In genomic region chr10:67776851-67777250, GRCm38 (mm10) we compare ENCODE assay signal across 21 mouse cellular contexts.
DNase-seq lines count a peak whose midpoint lies in the region; ATAC-seq lines count a peak whose summit lies in the region.
"Had no signal": no experiment of that assay in that cellular context is flagged by ENCODE, and none has a peak within 500 bp of the region (broad histone marks: within the 10 kb centered on the region; RNA-seq: fewer than 3 reads in every experiment).

No protein-coding gene starts in this region.

- H3K4me2 ChIP-seq in kidney, embryonic 15.5 days, result no peak overlapping the region
- no peak overlapping the region for H3K4me2 ChIP-seq in hindbrain, embryonic 11.5 days (replicated peaks; ENCODE audit: low read depth, low read length)
- H3K4me2 ChIP-seq: embryonic facial prominence, embryonic 15.5 days; forebrain, embryonic 15.5 days; hindbrain, embryonic 15.5 days; intestine, embryonic 15.5 days; limb, embryonic 12.5 days; liver, embryonic 11.5 days; neural tube, embryonic 12.5 days had no signal

- no peak overlapping the region for H3K4me3 ChIP-seq in heart, embryonic 10.5 days
- no peak overlapping the region for H3K4me3 ChIP-seq in kidney, embryonic 15.5 days (replicated peaks)
- H3K4me3 ChIP-seq in brown adipose tissue, adult 24 weeks (ENCODE audit: insufficient read depth, low read depth, low read length), result no peak overlapping the region
- H3K4me3 ChIP-seq in hindbrain, embryonic 11.5 days (ENCODE audit: low read depth, low read length), result no peak overlapping the region
- H3K4me3 ChIP-seq: embryonic facial prominence, embryonic 15.5 days; forebrain, embryonic 15.5 days; hindbrain, embryonic 15.5 days; intestine, embryonic 15.5 days; limb, embryonic 12.5 days; neural tube, embryonic 12.5 days had no signal

- H3K9ac ChIP-seq in kidney, embryonic 15.5 days, result no peak overlapping the region
- H3K9ac ChIP-seq in hindbrain, embryonic 11.5 days (ENCODE audit: low read depth, low read length), result no peak overlapping the region
- H3K9ac ChIP-seq: embryonic facial prominence, embryonic 15.5 days; forebrain, embryonic 15.5 days; hindbrain, embryonic 15.5 days; intestine, embryonic 15.5 days; limb, embryonic 12.5 days; neural tube, embryonic 12.5 days had no signal

- H3K9me3 ChIP-seq in heart, embryonic 10.5 days, result no peaks in the 10 kb centered on the region
- no peaks in the 10 kb centered on the region for H3K9me3 ChIP-seq in kidney, embryonic 15.5 days (replicated peaks)
- no peaks in the 10 kb centered on the region for H3K9me3 ChIP-seq in hindbrain, embryonic 11.5 days (ENCODE audit: control insufficient read depth, low read length)
- H3K9me3 ChIP-seq: embryonic facial prominence, embryonic 15.5 days; forebrain, embryonic 15.5 days; hindbrain, embryonic 15.5 days; intestine, embryonic 15.5 days; limb, embryonic 12.5 days; neural tube, embryonic 12.5 days had no signal

- WGBS in heart, embryonic 10.5 days, result 84% methylated on average over 9 of the region's 9 CpGs
- 89% methylated on average over 9 of the region's 9 CpGs for WGBS in kidney, embryonic 15.5 days
- WGBS in hindbrain, embryonic 11.5 days, result 92% methylated on average over 9 of the region's 9 CpGs

- H3K27me3 ChIP-seq in heart, embryonic 10.5 days (ENCODE audit: insufficient read depth, poor library complexity, severe bottlenecking), result no peaks in the 10 kb centered on the region
- H3K27me3 ChIP-seq in kidney, embryonic 15.5 days, result no peaks in the 10 kb centered on the region
- no peaks in the 10 kb centered on the region for H3K27me3 ChIP-seq in hindbrain, embryonic 11.5 days (ENCODE audit: control insufficient read depth, insufficient read depth, low read length)
- H3K27me3 ChIP-seq: embryonic facial prominence, embryonic 15.5 days; forebrain, embryonic 15.5 days; hindbrain, embryonic 15.5 days; intestine, embryonic 15.5 days; limb, embryonic 12.5 days; neural tube, embryonic 12.5 days had no signal

- ATAC-seq in kidney, embryonic 15.5 days (replicated peaks; ENCODE audit: low FRiP score), result no peak
- ATAC-seq in hindbrain, embryonic 11.5 days (ENCODE audit: low FRiP score), result no peak
- ATAC-seq: forebrain, embryonic 15.5 days; intestine, embryonic 15.5 days had no signal

- no peaks in the 10 kb centered on the region for H3K4me1 ChIP-seq in heart, embryonic 10.5 days
- H3K4me1 ChIP-seq in kidney, embryonic 15.5 days, result peaks cover 1% of the 10 kb centered on the region; the same call in 1 of the 2 replicates
- H3K4me1 ChIP-seq in brown adipose tissue, adult 24 weeks (ENCODE audit: control insufficient read depth, insufficient read depth, insufficient read length, low read length), result no peaks in the 10 kb centered on the region
- no peaks in the 10 kb centered on the region for H3K4me1 ChIP-seq in hindbrain, embryonic 11.5 days (replicated peaks; ENCODE audit: control insufficient read depth, insufficient read depth, low read length)
- H3K4me1 ChIP-seq: embryonic facial prominence, embryonic 15.5 days; forebrain, embryonic 15.5 days; hindbrain, embryonic 15.5 days; intestine, embryonic 15.5 days; limb, embryonic 12.5 days; neural tube, embryonic 12.5 days had no signal

- DNase-seq in heart, adult 11 months, result peak; percentile 95
- no peak for DNase-seq in heart, embryonic 10.5 days (ENCODE audit: low spot score)
- DNase-seq in kidney, adult 9 months, result no peak
- peak; percentile 19 for DNase-seq in MN1 (ENCODE audit: low spot score)
- no peak for DNase-seq in right cerebral cortex, postnatal 10 days (ENCODE audit: low spot score in 2 of 2)
- no peak for DNase-seq in hindbrain, embryonic 11.5 days (ENCODE audit: low spot score)
- DNase-seq: adrenal gland, adult 8-10 months; cerebellum, adult 8-10 months; lung, adult 2 months; lung, postnatal 36 days; midbrain, embryonic 14.5 days; right cerebral cortex, postnatal 25 days had no signal

- no peak overlapping the region for H3K27ac ChIP-seq in heart, embryonic 10.5 days
- H3K27ac ChIP-seq in kidney, embryonic 15.5 days, result 0 out of 2 replicates have a peak overlapping the region, but pooled peaks have one; percentile 59
- H3K27ac ChIP-seq in brown adipose tissue, adult 24 weeks (replicated peaks; ENCODE audit: low read depth, low read length), result peak overlapping the region; percentile 45
- no peak overlapping the region for H3K27ac ChIP-seq in hindbrain, embryonic 11.5 days (ENCODE audit: low read depth, low read length)
- H3K27ac ChIP-seq: embryonic facial prominence, embryonic 15.5 days; forebrain, embryonic 15.5 days; hindbrain, embryonic 15.5 days; intestine, embryonic 15.5 days; limb, embryonic 12.5 days; neural tube, embryonic 12.5 days had no signal

- H3K36me3 ChIP-seq in heart, embryonic 10.5 days, result no peaks in the 10 kb centered on the region
- H3K36me3 ChIP-seq in kidney, embryonic 15.5 days, result no peaks in the 10 kb centered on the region
- H3K36me3 ChIP-seq in hindbrain, embryonic 11.5 days (ENCODE audit: control insufficient read depth, insufficient read depth, low read length), result no peaks in the 10 kb centered on the region
- H3K36me3 ChIP-seq: embryonic facial prominence, embryonic 15.5 days; forebrain, embryonic 15.5 days; hindbrain, embryonic 15.5 days; intestine, embryonic 15.5 days; limb, embryonic 12.5 days; neural tube, embryonic 12.5 days had no signal

Comparison
In these comparisons a context has a peak if more than half of its experiments do, and no peak if none do; other contexts are left out.
1. DNase-seq: peak in heart, adult 11 months (single experiment) and MN1 (single experiment); none in heart, embryonic 10.5 days (single experiment), kidney, adult 9 months (single experiment), right cerebral cortex, postnatal 10 days (0 of 2) and hindbrain, embryonic 11.5 days (single experiment).
2. H3K27ac ChIP-seq: peak in kidney, embryonic 15.5 days (single experiment) and brown adipose tissue, adult 24 weeks (single experiment); none in heart, embryonic 10.5 days (single experiment) and hindbrain, embryonic 11.5 days (single experiment).